Mouse (Mus musculus): Measurements from ENCODE around the gene Scgb1a1.
"Not testable (repeated sequence)": the region's sequence is repeated elsewhere in the genome, so short reads cannot be mapped to it uniquely, and the experiment has no call there.

Gene Scgb1a1

GRCm38 (mm10) chr19:9067292-9067691 lies 20.5 kb downstream of the Scgb1a1 start:
- DNase-seq (ENCODE audit: low spot score) = no peak

DNA sequence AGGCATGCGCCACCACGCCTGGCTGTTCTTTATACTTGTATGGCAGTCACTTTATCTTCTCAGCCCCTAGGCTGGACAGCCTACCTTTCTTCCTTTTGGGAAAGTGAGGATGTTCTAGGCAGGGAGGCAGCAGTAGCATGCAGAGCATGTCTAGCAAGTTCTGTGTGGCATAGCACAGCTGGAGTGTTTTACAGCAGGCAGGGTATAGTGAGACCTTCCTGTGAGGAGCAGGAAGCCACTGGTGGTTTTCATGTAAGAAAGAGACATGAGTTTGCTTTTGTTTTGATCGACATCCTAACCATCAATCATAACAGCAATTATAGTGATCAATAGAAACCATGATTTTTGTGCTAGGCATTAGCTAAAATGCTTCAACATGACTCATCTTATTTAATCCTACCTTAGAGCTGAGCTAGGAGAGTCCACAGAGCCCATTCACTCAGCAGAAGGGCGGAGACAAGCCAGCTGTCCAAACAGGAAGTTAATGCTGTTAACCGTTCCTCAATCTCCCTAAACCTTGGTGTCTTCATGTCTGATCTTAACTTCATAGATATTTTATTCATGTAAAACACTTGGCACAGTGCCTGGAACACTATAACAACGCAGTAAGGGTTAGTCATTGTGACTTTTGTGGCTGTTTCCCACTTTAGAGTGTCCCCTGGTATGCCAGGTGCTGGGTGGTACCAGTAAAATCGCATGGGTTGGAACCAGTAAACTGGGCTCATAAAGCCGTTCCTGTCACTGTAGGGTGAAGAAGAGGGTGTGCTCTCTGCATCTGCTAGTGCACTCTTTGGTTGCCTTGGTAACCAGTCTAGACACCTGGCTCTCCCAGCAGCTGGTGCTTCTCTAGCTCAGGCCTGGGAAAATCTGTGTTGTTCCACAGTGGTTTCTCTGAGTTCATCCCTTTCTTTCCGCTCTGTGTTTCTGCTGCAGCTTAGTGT lies 21.9 kb downstream of the Scgb1a1 start:
- peak; percentile 44 for DNase-seq (ENCODE audit: low spot score)

DNA sequence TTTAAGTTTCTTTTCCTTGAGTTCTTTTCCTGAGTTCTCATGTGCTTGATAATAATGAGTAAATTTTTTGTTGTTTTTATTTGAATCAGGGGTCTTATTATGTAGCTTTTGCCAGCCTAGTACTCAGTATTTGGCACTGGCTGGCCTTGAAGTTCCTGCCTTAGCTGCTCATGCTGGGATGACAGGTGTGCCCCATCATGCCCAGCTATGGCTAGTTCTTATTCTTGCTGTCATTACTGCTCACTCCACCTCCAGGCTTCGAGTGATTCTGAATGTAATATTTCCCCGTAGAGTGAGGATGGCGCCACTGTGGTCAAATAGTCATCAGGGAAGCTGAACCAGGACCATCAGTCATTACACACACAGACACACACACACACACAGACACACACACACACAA lies 23.9 kb downstream of the Scgb1a1 start:
- DNase-seq (ENCODE audit: low spot score) = no peak

- no peak for DNase-seq (ENCODE audit: low spot score)
These were observed 24.9 kb downstream of the Scgb1a1 start for GRCm38 (mm10) chr19:9062822-9063221.

- no peak for DNase-seq (ENCODE audit: low spot score)
These were observed 26.4 kb downstream of the Scgb1a1 start for GRCm38 (mm10) chr19:9061221-9061893.

GRCm38 (mm10) chr19:9060103-9060502 lies 27.7 kb downstream of the Scgb1a1 start:
- no peak for DNase-seq (ENCODE audit: low spot score)

DNA sequence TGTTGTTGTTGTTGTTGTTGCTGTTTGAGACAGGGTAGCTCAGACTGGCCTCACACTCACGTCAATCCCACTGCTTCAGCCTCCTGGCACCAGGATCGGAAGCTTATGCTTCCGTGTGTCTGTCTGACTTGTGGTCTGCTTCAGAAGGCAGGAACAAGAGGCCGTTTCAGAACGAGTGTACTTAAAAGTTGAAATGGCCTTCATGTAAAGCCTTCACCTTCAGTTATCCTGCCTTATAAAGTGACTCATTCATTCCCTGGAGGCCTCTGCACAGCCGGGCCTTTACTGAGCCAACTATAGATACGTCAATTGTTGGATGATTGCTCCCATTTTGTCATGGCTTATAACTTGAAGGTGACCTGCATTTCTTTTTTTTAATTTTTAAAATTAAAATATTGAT lies 28.4 kb downstream of the Scgb1a1 start:
- no peak for DNase-seq (ENCODE audit: low spot score)

- no peak for DNase-seq (ENCODE audit: low spot score)
These were observed 28.8 kb downstream of the Scgb1a1 start for GRCm38 (mm10) chr19:9058944-9059343.

DNA sequence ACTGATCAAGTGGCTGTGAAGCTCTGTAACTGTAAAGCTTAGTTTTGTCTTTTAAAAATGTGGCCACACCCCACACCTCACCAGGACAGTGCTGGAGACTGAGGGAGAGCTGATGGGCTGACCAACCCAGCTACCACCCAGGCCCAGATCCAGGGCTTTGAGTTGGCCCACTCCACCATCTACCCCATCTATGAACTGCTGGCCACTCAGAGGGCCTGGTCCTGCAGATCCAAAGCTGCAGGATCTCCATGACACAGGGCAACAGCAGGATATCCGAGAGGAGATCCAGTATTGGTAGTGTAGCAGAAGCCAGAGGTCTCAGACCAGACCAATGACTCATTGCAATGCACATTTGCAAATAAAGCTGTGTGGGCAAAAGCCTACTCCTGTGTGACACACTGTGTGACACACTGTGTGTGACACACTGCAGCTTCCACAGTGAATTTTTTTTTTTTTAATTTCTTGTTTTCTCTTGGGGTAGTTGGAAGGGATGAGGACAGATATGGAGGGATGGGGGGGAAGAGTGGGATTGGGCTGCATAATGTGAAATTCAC lies 29.4 kb downstream of the Scgb1a1 start:
- no peak for DNase-seq (ENCODE audit: low spot score)

GRCm38 (mm10) chr19:9057679-9058078 lies 30.1 kb downstream of the Scgb1a1 start:
- DNase-seq (ENCODE audit: low spot score) = no peak

DNA sequence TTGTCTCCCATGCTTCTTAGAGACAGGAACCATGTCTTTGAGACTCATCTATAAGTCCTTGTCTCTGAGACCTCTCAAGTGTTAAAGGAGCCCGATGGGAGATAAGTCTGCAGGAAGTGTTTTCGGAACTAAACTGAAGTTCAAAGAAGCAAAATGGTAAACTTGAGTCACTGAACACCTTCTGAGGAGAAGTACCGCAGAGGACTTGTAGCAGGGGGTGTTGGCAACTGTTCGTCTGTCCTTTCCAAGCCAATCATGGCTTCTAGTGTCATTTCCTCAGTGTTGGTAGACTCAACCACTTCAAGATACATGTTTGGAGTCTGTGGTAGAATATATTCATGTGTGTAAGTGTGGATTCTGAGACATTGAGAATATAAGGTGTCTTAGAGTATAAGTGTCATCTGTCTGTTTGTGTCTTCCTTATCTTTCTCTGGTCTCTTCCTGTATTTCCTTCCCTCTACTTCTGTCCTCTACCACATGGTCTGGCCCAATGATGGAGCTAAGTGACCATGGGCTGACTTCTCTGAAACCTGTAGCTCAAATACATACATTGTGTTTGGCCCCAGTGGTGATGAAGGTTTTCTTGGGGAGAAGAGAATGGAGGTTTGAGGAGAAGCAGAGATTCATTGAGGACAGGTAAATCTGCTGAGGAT lies 31.9 kb downstream of the Scgb1a1 start:
- no peak for DNase-seq (ENCODE audit: low spot score)

- DNase-seq (ENCODE audit: low spot score) = no peak
These were observed 32.6 kb downstream of the Scgb1a1 start for GRCm38 (mm10) chr19:9055153-9055552.

GRCm38 (mm10) chr19:9052803-9053431 lies 34.8 kb downstream of the Scgb1a1 start:
- DNase-seq (ENCODE audit: low spot score) = no peak

- DNase-seq (ENCODE audit: low spot score) = not testable (repeated sequence)
These were observed 35.8 kb downstream of the Scgb1a1 start for GRCm38 (mm10) chr19:9051985-9052384.

GRCm38 (mm10) chr19:9050294-9051229 lies 37.2 kb downstream of the Scgb1a1 start:
- DNase-seq (ENCODE audit: low spot score) = no peak

- no peak for DNase-seq (ENCODE audit: low spot score)
These were observed 38.6 kb downstream of the Scgb1a1 start for GRCm38 (mm10) chr19:9048981-9049687.

- DNase-seq (ENCODE audit: low spot score) = no peak
These were observed 39.8 kb downstream of the Scgb1a1 start for GRCm38 (mm10) chr19:9047946-9048387.

DNA sequence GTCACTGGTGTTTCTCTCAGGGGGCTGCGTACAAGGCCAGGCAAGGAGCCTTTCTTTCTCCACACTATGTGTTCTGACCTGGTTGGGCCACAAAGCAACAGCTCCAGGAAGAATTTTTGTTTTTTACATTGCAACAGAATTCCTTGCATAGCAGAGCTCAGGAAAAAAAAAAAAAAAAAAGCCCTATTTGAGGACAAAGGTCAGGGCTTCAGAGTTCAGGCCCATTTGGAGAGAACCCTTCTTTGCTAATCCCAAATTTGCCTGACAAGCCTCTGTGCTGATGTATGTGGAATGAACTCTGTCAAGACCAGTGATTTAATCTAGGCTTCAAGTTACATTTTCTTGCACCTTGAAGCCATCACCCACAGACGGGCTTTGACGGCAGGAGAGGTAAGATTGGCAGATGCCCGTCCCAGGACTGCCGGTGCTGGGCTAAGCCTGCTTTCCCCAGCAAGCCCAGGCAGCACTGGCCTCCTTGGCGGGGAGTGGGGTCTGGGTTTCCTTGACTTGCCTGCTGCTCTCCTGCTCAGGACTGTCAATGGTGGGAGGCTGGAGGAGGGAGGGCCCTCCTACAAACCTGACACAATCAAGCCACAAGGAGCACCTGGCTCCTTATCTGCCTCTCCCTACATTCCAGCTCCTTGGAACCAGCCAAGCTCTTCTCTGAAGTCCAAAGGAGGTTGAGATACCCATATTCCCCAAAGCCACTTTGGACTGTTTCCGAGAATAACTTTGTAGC lies 40.4 kb downstream of the Scgb1a1 start:
- DNase-seq (ENCODE audit: low spot score) = no peak

GRCm38 (mm10) chr19:9044291-9044690 lies 43.5 kb downstream of the Scgb1a1 start:
- DNase-seq (ENCODE audit: low spot score) = no peak

Data from left cerebral cortex, adult 11 months (tissue).